Mouse (Mus musculus) CH12.LX (cell line): ENCODE data around the gene A930004D18Rik.

ENCODE experiments used
- CTCF ChIP-seq, 2 experiments: IDR thresholded peaks in 1 of 2; conservative IDR thresholded peaks in 1 of 2; 2 replicates each; pipeline ENCODE4 v1.5.1; 2011 to 2012; ENCODE audit warnings: low read depth in 2 of 2, low read length in 2 of 2, improper control_type of control experiment in 1 of 2, inconsistent platforms in 1 of 2, mild to moderate bottlenecking in 1 of 2, moderate library complexity in 1 of 2
- EP300 ChIP-seq: IDR thresholded peaks from 2 replicates; pipeline ENCODE4 v1.6.1; 2011; ENCODE audit warnings: low read length, improper control_type of control experiment
- ETS1 ChIP-seq: conservative IDR thresholded peaks from 2 replicates; pipeline ENCODE4 v1.6.1; 2012; ENCODE audit warnings: low read depth, mild to moderate bottlenecking, inconsistent platforms, low read length, improper control_type of control experiment, moderate library complexity
- MAFK ChIP-seq: IDR thresholded peaks from 2 replicates; pipeline ENCODE4 v1.6.1; 2011; ENCODE audit warnings: low read length, improper control_type of control experiment; ENCODE audit not compliant: insufficient replicate concordance
- MEF2A ChIP-seq: IDR thresholded peaks from 2 replicates; pipeline ENCODE4 v1.6.1; 2014; ENCODE audit warnings: low read depth, mild to moderate bottlenecking, inconsistent platforms, low read length, improper control_type of control experiment, borderline replicate concordance
- POLR2A ChIP-seq: IDR thresholded peaks from 2 replicates; pipeline ENCODE4 v1.6.1; 2011; ENCODE audit warnings: low read depth, mild to moderate bottlenecking, improper control_type of control experiment, low read length
- TBP ChIP-seq: conservative IDR thresholded peaks from 2 replicates; pipeline ENCODE4 v1.6.1; 2011; ENCODE audit warnings: low read depth, low read length, improper control_type of control experiment
- USF2 ChIP-seq: conservative IDR thresholded peaks from 2 replicates; pipeline ENCODE4 v1.6.1; 2011; ENCODE audit warnings: low read depth, low read length, improper control_type of control experiment

DNA sequence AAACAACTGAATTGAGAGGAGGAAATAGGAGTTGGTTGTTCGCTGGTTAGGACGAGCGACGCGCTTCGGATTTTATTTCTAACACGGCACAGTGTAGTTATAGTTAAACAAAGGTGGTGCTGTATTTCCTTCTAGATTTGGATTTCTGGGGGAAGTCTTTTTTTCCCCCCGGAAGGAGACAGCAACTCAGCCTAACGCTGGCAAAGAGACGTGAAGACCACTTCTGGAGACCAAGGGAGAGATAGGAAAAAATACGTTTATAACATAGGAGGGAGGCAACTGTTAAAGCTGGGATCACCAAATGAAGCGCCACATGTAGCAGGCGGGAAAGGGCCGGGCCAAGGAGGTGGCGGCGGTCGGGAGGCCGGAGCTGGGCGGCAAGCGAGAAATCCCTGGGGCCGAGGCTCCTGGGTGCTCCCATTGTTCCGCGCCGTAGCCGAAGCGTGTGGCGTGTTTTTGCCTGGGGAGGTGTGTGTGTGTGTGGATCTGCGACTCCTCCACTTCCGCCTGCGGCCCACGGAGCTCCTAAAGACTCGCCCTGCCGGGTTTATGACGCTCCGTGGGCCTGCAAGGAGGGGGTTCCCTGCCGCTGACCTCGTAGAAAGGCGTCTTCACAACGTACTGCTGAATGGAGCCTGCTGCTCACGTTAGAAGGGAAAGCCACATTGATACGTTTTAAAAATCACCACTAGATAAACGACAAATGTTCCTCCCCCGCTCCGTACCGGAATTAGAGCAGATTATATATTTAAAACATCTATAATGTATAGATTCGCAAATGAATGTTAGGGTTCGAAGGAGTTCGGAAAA is 20.0 kb upstream of the A930004D18Rik start:
- TF ChIP-seq MEF2A (0 out of 2 replicates have a peak, but pooled peaks have one; percentile 21), CTCF (conservative IDR thresholded peaks at IDR 0.05 in 1 of 2, IDR thresholded peaks at IDR 0.05 in 1 of 2; ENCODE audit: low read depth in 2 of 2, low read length in 2 of 2) (no peak), USF2 (no peak), ETS1 (no peak), TBP (0 out of 2 replicates have a peak, but pooled peaks have one; percentile 24), EP300 (no peak), MAFK (no peak), POLR2A (no peak)
